Mouse (Mus musculus): Measurements from ENCODE around the gene Pfkl. TPM values are rescaled to one million over a fixed set of nuclear protein-coding genes. Genes with fewer than 3 reads are reported as not detected.
"Not testable (repeated sequence)": the region's sequence is repeated elsewhere in the genome, so short reads cannot be mapped to it uniquely, and the experiment has no call there.

Gene Pfkl
- polyA plus RNA-seq, 1 experiment, result 122 TPM

- Histone ChIP-seq H3K36me3 (ENCODE audit: control insufficient read depth, insufficient read depth) (no peaks in the 10 kb centered on the region), H3K27me3 (ENCODE audit: control insufficient read depth, insufficient read depth, insufficient read length) (peaks cover 29% of the 10 kb centered on the region), H3K79me2 (ENCODE audit: control insufficient read depth, insufficient read depth) (no peaks in the 10 kb centered on the region), H3K4me2 (ENCODE audit: low read depth) (no peak overlapping the region), H3K4me3 (no peak overlapping the region), H3ac (ENCODE audit: control insufficient read depth, insufficient read length) (no peak overlapping the region)
- TF ChIP-seq MYOG (IDR thresholded peaks at IDR 0.05; ENCODE audit: control insufficient read depth in 1 of 3, insufficient read depth in 1 of 3, insufficient read length in 2 of 3, low read depth in 2 of 3), result no peak
These were observed 38.7 kb downstream of the Pfkl start for GRCm38 (mm10) chr10:77971191-77971590.

GRCm38 (mm10) chr10:77970481-77970880 is 39.4 kb downstream of the Pfkl start, which contains the start of gene Trpm2:
Gene Trpm2 (minus strand): TSS chr10:77970563.
- Histone ChIP-seq H3K36me3 (ENCODE audit: control insufficient read depth, insufficient read depth) (no peaks in the 10 kb centered on the region), H3ac (ENCODE audit: control insufficient read depth, insufficient read length) (no peak within 1 kb of the TSS), H3K79me2 (ENCODE audit: control insufficient read depth, insufficient read depth) (no peaks in the 10 kb centered on the region), H3K4me2 (ENCODE audit: low read depth) (no peak within 1 kb of the TSS), H3K27me3 (ENCODE audit: control insufficient read depth, insufficient read depth, insufficient read length) (peaks cover 29% of the 10 kb centered on the region), H3K4me3 (no peak within 1 kb of the TSS)
- TF ChIP-seq POLR2A (IDR thresholded peaks at IDR 0.05; ENCODE audit: insufficient read length, low read depth) (no peak), MYOG (IDR thresholded peaks at IDR 0.05; ENCODE audit: control insufficient read depth in 1 of 3, insufficient read depth in 1 of 3, insufficient read length in 2 of 3, low read depth in 2 of 3) (no peak)

GRCm38 (mm10) chr10:77969973-77970325 is 39.9 kb downstream of the Pfkl start:
- Histone ChIP-seq H3K4me3 (no peak overlapping the region), H3K27me3 (ENCODE audit: control insufficient read depth, insufficient read depth, insufficient read length) (peaks cover 29% of the 10 kb centered on the region), H3K36me3 (ENCODE audit: control insufficient read depth, insufficient read depth) (no peaks in the 10 kb centered on the region), H3K4me2 (ENCODE audit: low read depth) (no peak overlapping the region), H3K79me2 (ENCODE audit: control insufficient read depth, insufficient read depth) (no peaks in the 10 kb centered on the region), H3ac (ENCODE audit: control insufficient read depth, insufficient read length) (no peak overlapping the region)
- TF ChIP-seq TCF12 (IDR thresholded peaks at IDR 0.05; ENCODE audit: insufficient read depth, poor library complexity, severe bottlenecking) (no peak), POLR2AphosphoS2 (IDR thresholded peaks at IDR 0.05; ENCODE audit: insufficient read length, low read depth) (no peak)

- Histone ChIP-seq H3K4me3 (no peak overlapping the region), H3K36me3 (ENCODE audit: control insufficient read depth, insufficient read depth) (no peaks in the 10 kb centered on the region), H3K79me2 (ENCODE audit: control insufficient read depth, insufficient read depth) (no peaks in the 10 kb centered on the region), H3K4me2 (ENCODE audit: low read depth) (no peak overlapping the region), H3ac (ENCODE audit: control insufficient read depth, insufficient read length) (no peak overlapping the region), H3K27me3 (ENCODE audit: control insufficient read depth, insufficient read depth, insufficient read length) (peaks cover 29% of the 10 kb centered on the region)
- TF ChIP-seq MYOD1 (IDR thresholded peaks at IDR 0.05; ENCODE audit: control insufficient read depth in 1 of 3, insufficient read length in 2 of 3, low read depth in 2 of 3) (no peak), MAX (IDR thresholded peaks at IDR 0.05; ENCODE audit: low read depth) (no peak), REST (IDR thresholded peaks at IDR 0.05; ENCODE audit: insufficient read depth, insufficient read length) (no peak), MYOG (IDR thresholded peaks at IDR 0.05; ENCODE audit: control insufficient read depth in 1 of 3, insufficient read depth in 1 of 3, insufficient read length in 2 of 3, low read depth in 2 of 3) (no peak), CEBPB (IDR thresholded peaks at IDR 0.05; ENCODE audit: insufficient read depth, poor library complexity, severe bottlenecking) (no peak), TCF3 (IDR thresholded peaks at IDR 0.05; ENCODE audit: insufficient read length, low read depth) (no peak), POLR2A (IDR thresholded peaks at IDR 0.05; ENCODE audit: insufficient read length, low read depth) (no peak)
These were observed 40.5 kb downstream of the Pfkl start for GRCm38 (mm10) chr10:77969274-77969972.

GRCm38 (mm10) chr10:77963971-77964370 is 45.9 kb downstream of the Pfkl start:
- Histone ChIP-seq H3K79me2 (ENCODE audit: control insufficient read depth, insufficient read depth) (no peaks in the 10 kb centered on the region), H3K4me3 (no peak overlapping the region), H3ac (ENCODE audit: control insufficient read depth, insufficient read length) (no peak overlapping the region), H3K36me3 (ENCODE audit: control insufficient read depth, insufficient read depth) (no peaks in the 10 kb centered on the region), H3K4me2 (ENCODE audit: low read depth) (no peak overlapping the region), H3K27me3 (ENCODE audit: control insufficient read depth, insufficient read depth, insufficient read length) (peaks cover 14% of the 10 kb centered on the region)
- TF ChIP-seq TCF12 (IDR thresholded peaks at IDR 0.05; ENCODE audit: insufficient read depth, poor library complexity, severe bottlenecking) (no peak), POLR2AphosphoS2 (IDR thresholded peaks at IDR 0.05; ENCODE audit: insufficient read length, low read depth) (no peak), SRF (IDR thresholded peaks at IDR 0.05; ENCODE audit: control insufficient read depth, insufficient read length, low read depth) (no peak), MYOD1 (IDR thresholded peaks at IDR 0.05; ENCODE audit: control insufficient read depth in 1 of 3, insufficient read length in 2 of 3, low read depth in 2 of 3) (no peak), MAX (IDR thresholded peaks at IDR 0.05; ENCODE audit: low read depth) (no peak), TCF3 (IDR thresholded peaks at IDR 0.05; ENCODE audit: insufficient read length, low read depth) (no peak), E2F4 (IDR thresholded peaks at IDR 0.05; ENCODE audit: insufficient read depth) (no peak)

- Histone ChIP-seq H3K27me3 (ENCODE audit: control insufficient read depth, insufficient read depth, insufficient read length) (peaks cover 2% of the 10 kb centered on the region), H3K4me2 (ENCODE audit: low read depth) (no peak overlapping the region), H3K36me3 (ENCODE audit: control insufficient read depth, insufficient read depth) (no peaks in the 10 kb centered on the region)
These were observed 47.2 kb downstream of the Pfkl start for GRCm38 (mm10) chr10:77962725-77963124.

GRCm38 (mm10) chr10:77950468-77950867 is 59.4 kb downstream of the Pfkl start:
- H3K79me2 ChIP-seq (ENCODE audit: control insufficient read depth, insufficient read depth); H3K4me2 ChIP-seq (ENCODE audit: low read depth); H3ac ChIP-seq (ENCODE audit: control insufficient read depth, insufficient read length); H3K36me3 ChIP-seq (ENCODE audit: control insufficient read depth, insufficient read depth); H3K4me3 ChIP-seq; H3K27me3 ChIP-seq (ENCODE audit: control insufficient read depth, insufficient read depth, insufficient read length): not testable (repeated sequence)

More at GRCm38 (mm10) chr10:77962725-77963124, 47.2 kb downstream of the Pfkl start:
- no peak overlapping the region for H3ac ChIP-seq (ENCODE audit: control insufficient read depth, insufficient read length)
- TF ChIP-seq USF1 (IDR thresholded peaks at IDR 0.05; ENCODE audit: low read depth), result no peak
- no peak for TF ChIP-seq E2F4 (IDR thresholded peaks at IDR 0.05; ENCODE audit: insufficient read depth)
- no peak for TF ChIP-seq POLR2A (IDR thresholded peaks at IDR 0.05; ENCODE audit: insufficient read length, low read depth)
- TF ChIP-seq CEBPB (IDR thresholded peaks at IDR 0.05; ENCODE audit: insufficient read depth, poor library complexity, severe bottlenecking), result no peak
- no peak for TF ChIP-seq POLR2AphosphoS2 (IDR thresholded peaks at IDR 0.05; ENCODE audit: insufficient read length, low read depth)
- TF ChIP-seq SRF (IDR thresholded peaks at IDR 0.05; ENCODE audit: control insufficient read depth, insufficient read length, low read depth), result no peak
- no peak for TF ChIP-seq TCF3 (IDR thresholded peaks at IDR 0.05; ENCODE audit: insufficient read length, low read depth)
- no peak for TF ChIP-seq REST (IDR thresholded peaks at IDR 0.05; ENCODE audit: insufficient read depth, insufficient read length)
- no peak for TF ChIP-seq MYOG (IDR thresholded peaks at IDR 0.05; ENCODE audit: control insufficient read depth in 1 of 3, insufficient read depth in 1 of 3, insufficient read length in 2 of 3, low read depth in 2 of 3)
- TF ChIP-seq MYOD1 (IDR thresholded peaks at IDR 0.05; ENCODE audit: control insufficient read depth in 1 of 3, insufficient read length in 2 of 3, low read depth in 2 of 3), result no peak
- no peak for TF ChIP-seq MAX (IDR thresholded peaks at IDR 0.05; ENCODE audit: low read depth)
- H3K4me3 ChIP-seq, result no peak overlapping the region
- H3K79me2 ChIP-seq (ENCODE audit: control insufficient read depth, insufficient read depth), result no peaks in the 10 kb centered on the region
